Mouse (Mus musculus) testis, adult 2 months (tissue): ENCODE measurements around the gene Apip.

Experiments used
- CTCF ChIP-seq: fragments of 200-500 bp; IDR thresholded peaks from 2 replicates; pipeline ENCODE4 v1.5.1; 2012; ENCODE audit warnings: low read depth, mild to moderate bottlenecking, inconsistent platforms, low read length, moderate library complexity; ENCODE audit not compliant: control insufficient read depth, insufficient read depth, insufficient replicate concordance
- POLR2A ChIP-seq: fragments of 200-500 bp; IDR thresholded peaks from 2 replicates; pipeline ENCODE4 v1.6.1; 2012; ENCODE audit warnings: low read depth, mild to moderate bottlenecking, inconsistent platforms, low read length, moderate library complexity; ENCODE audit not compliant: control insufficient read depth

DNA sequence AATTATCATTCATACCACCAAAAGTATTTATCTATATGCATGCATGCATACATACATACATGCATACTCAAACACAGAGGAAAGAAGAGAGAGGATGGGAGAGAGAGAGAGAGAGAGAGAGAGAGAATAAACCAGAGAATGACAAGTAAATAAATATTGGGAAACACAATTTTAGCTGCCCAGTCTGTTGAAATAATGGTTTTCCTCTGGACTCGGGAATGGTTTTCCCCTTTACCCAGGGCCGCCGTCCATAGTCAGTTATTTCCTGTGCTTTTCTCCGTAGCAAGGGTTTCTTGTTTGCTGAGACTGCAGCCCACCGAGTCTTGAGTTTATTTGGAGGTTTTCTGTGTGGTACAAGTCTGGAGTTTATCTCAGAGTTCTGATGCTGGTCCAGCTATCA, 8.2 kb downstream of the Apip start:
- no peak for TF ChIP-seq CTCF
- TF ChIP-seq POLR2A, result no peak
